Mouse (Mus musculus) CH12.LX (cell line): ENCODE measurements around the gene Gm20431. TPM values are rescaled to one million over a fixed set of nuclear protein-coding genes. Genes with fewer than 3 reads are reported as not detected.
A peak's percentile ranks its signal among the peaks of the same experiment; 100 is the strongest.

Experiments
- DNase-seq: peaks from one replicate; pipeline ENCODE4 v3.0.0-alpha.2; 2013; ENCODE audit errors: extremely low read depth
- H3K27ac ChIP-seq: 2 replicates; pipeline ENCODE4 v1.5.1; 2012; ENCODE audit warnings: low read depth, mild to moderate bottlenecking, control low read depth, moderate library complexity; ENCODE audit not compliant: insufficient read depth
- H3K27me3 ChIP-seq: replicated peaks from 2 replicates; pipeline ENCODE3; 2012; ENCODE audit warnings: inconsistent platforms
- H3K36me3 ChIP-seq, 2 experiments: replicated peaks in 1 of 2; 2 replicates each; pipeline versions ENCODE3 to v1.6.1; 2012; ENCODE audit warnings: inconsistent platforms in 1 of 2, low read length in 1 of 2, mild to moderate bottlenecking in 1 of 2, mixed read lengths in 1 of 2, moderate library complexity in 1 of 2; ENCODE audit not compliant: control insufficient read depth in 1 of 2, insufficient read depth in 1 of 2
- H3K4me1 ChIP-seq, 2 experiments: 2 replicates each; pipeline ENCODE4 v1.6.1; 2012; ENCODE audit warnings: inconsistent platforms in 1 of 2, moderate library complexity in 1 of 2; ENCODE audit not compliant: insufficient read depth in 2 of 2, control insufficient read depth in 1 of 2
- H3K4me2 ChIP-seq: 2 replicates; pipeline ENCODE4 v1.6.1; 2012; ENCODE audit warnings: low read depth, mild to moderate bottlenecking, control low read depth; ENCODE audit not compliant: poor library complexity, insufficient read depth, severe bottlenecking
- H3K4me3 ChIP-seq, 3 experiments: fragments of 150-350 bp in 1 of 3; sonication (generic) in 1 of 3; replicated peaks in 1 of 3; 2 replicates each; pipeline versions ENCODE3 to v1.5.1; 2011 to 2012; ENCODE audit warnings: low read depth in 2 of 3, low read length in 2 of 3, mild to moderate bottlenecking in 2 of 3, moderate library complexity in 2 of 3, control low read depth in 1 of 3, improper control_type of control experiment in 1 of 3, inconsistent platforms in 1 of 3, mixed read lengths in 1 of 3; ENCODE audit not compliant: poor library complexity in 1 of 3
- H3K79me2 ChIP-seq: replicated peaks from 2 replicates; pipeline ENCODE4 v1.6.1; 2012; ENCODE audit warnings: mild to moderate bottlenecking, moderate library complexity; ENCODE audit not compliant: control insufficient read depth, poor library complexity, insufficient read depth, severe bottlenecking; ENCODE audit errors: extremely low read depth
- H3K9ac ChIP-seq: 2 replicates; pipeline ENCODE4 v1.6.1; 2012; ENCODE audit warnings: low read depth, mild to moderate bottlenecking, control low read depth, moderate library complexity; ENCODE audit not compliant: insufficient read depth
- H3K9me3 ChIP-seq: replicated peaks from 2 replicates; pipeline ENCODE3; 2012; ENCODE audit warnings: low read length, inconsistent platforms, mixed read lengths
- BHLHE40 ChIP-seq: IDR thresholded peaks from 2 replicates; pipeline ENCODE4 v1.6.1; 2011; ENCODE audit warnings: mild to moderate bottlenecking, low read depth, low read length, improper control_type of control experiment
- CHD1 ChIP-seq: IDR thresholded peaks from 2 replicates; pipeline ENCODE4 v1.6.1; 2012; ENCODE audit warnings: low read depth, low read length, improper control_type of control experiment, inconsistent platforms
- CTCF ChIP-seq, 2 experiments: IDR thresholded peaks in 1 of 2; conservative IDR thresholded peaks in 1 of 2; 2 replicates each; pipeline ENCODE4 v1.5.1; 2011 to 2012; ENCODE audit warnings: low read depth in 2 of 2, low read length in 2 of 2, improper control_type of control experiment in 1 of 2, inconsistent platforms in 1 of 2, mild to moderate bottlenecking in 1 of 2, moderate library complexity in 1 of 2
- ELF1 ChIP-seq: IDR thresholded peaks from 2 replicates; pipeline ENCODE4 v1.6.1; 2014; ENCODE audit warnings: low read depth, mild to moderate bottlenecking, inconsistent platforms, low read length, improper control_type of control experiment
- EP300 ChIP-seq: IDR thresholded peaks from 2 replicates; pipeline ENCODE4 v1.6.1; 2011; ENCODE audit warnings: low read length, improper control_type of control experiment
- HCFC1 ChIP-seq: IDR thresholded peaks from 2 replicates; pipeline ENCODE4 v1.6.1; 2012; ENCODE audit warnings: low read depth, mild to moderate bottlenecking, inconsistent platforms, low read length, improper control_type of control experiment
- IRF4 ChIP-seq: IDR thresholded peaks from 2 replicates; pipeline ENCODE4 v1.6.1; 2014; ENCODE audit warnings: low read depth, mild to moderate bottlenecking, inconsistent platforms, low read length, improper control_type of control experiment
- JUN ChIP-seq: IDR thresholded peaks from 2 replicates; pipeline ENCODE4 v1.6.1; 2011; ENCODE audit warnings: low read depth, mild to moderate bottlenecking, low read length, improper control_type of control experiment, moderate library complexity; ENCODE audit not compliant: insufficient read depth
- JUND ChIP-seq: conservative IDR thresholded peaks from 2 replicates; pipeline ENCODE4 v1.6.1; 2011; ENCODE audit warnings: low read depth, low read length, improper control_type of control experiment
- KAT2A ChIP-seq: IDR thresholded peaks from 2 replicates; pipeline ENCODE4 v1.6.1; 2012; ENCODE audit warnings: low read length, improper control_type of control experiment, inconsistent platforms; ENCODE audit not compliant: insufficient replicate concordance
- MAZ ChIP-seq: IDR thresholded peaks from 2 replicates; pipeline ENCODE4 v1.6.1; 2012; ENCODE audit warnings: low read depth, mild to moderate bottlenecking, inconsistent platforms, low read length, improper control_type of control experiment, moderate library complexity
- MEF2A ChIP-seq: IDR thresholded peaks from 2 replicates; pipeline ENCODE4 v1.6.1; 2014; ENCODE audit warnings: low read depth, mild to moderate bottlenecking, inconsistent platforms, low read length, improper control_type of control experiment, borderline replicate concordance
- MXI1 ChIP-seq: IDR thresholded peaks from 2 replicates; pipeline ENCODE4 v1.6.1; 2011; ENCODE audit warnings: mild to moderate bottlenecking, low read depth, low read length, improper control_type of control experiment
- MYC ChIP-seq: IDR thresholded peaks from 2 replicates; pipeline ENCODE4 v1.6.1; 2011; ENCODE audit warnings: low read depth, mild to moderate bottlenecking, improper control_type of control experiment, low read length
- NELFE ChIP-seq: IDR thresholded peaks from 2 replicates; pipeline ENCODE4 v1.6.1; 2011; ENCODE audit warnings: low read depth, low read length, improper control_type of control experiment
- NRF1 ChIP-seq: IDR thresholded peaks from 2 replicates; pipeline ENCODE4 v1.6.1; 2014; ENCODE audit warnings: low read depth, mild to moderate bottlenecking, inconsistent platforms, low read length, improper control_type of control experiment, moderate library complexity
- PAX5 ChIP-seq: IDR thresholded peaks from 2 replicates; pipeline ENCODE4 v1.6.1; 2012; ENCODE audit warnings: low read length, inconsistent platforms, mixed read lengths
- POLR2A ChIP-seq: IDR thresholded peaks from 2 replicates; pipeline ENCODE4 v1.6.1; 2011; ENCODE audit warnings: low read depth, mild to moderate bottlenecking, improper control_type of control experiment, low read length
- POLR2AphosphoS2 ChIP-seq: IDR thresholded peaks from 2 replicates; pipeline ENCODE4 v1.6.1; 2011; ENCODE audit warnings: low read depth, low read length, improper control_type of control experiment
- SIN3A ChIP-seq: IDR thresholded peaks from 2 replicates; pipeline ENCODE4 v1.6.1; 2012; ENCODE audit warnings: low read length, improper control_type of control experiment, inconsistent platforms
- SMC3 ChIP-seq: IDR thresholded peaks from 2 replicates; pipeline ENCODE4 v1.6.1; 2011; ENCODE audit warnings: low read depth, low read length, improper control_type of control experiment
- TBP ChIP-seq: conservative IDR thresholded peaks from 2 replicates; pipeline ENCODE4 v1.6.1; 2011; ENCODE audit warnings: low read depth, low read length, improper control_type of control experiment
- TCF12 ChIP-seq: IDR thresholded peaks from 2 replicates; pipeline ENCODE4 v1.6.1; 2014; ENCODE audit warnings: low read depth, mild to moderate bottlenecking, inconsistent platforms, low read length, improper control_type of control experiment
- UBTF ChIP-seq: IDR thresholded peaks from 2 replicates; pipeline ENCODE4 v1.6.1; 2012; ENCODE audit warnings: low read depth, mild to moderate bottlenecking, inconsistent platforms, low read length, improper control_type of control experiment, moderate library complexity
- USF1 ChIP-seq: IDR thresholded peaks from 2 replicates; pipeline ENCODE4 v1.6.1; 2014; ENCODE audit warnings: low read depth, mild to moderate bottlenecking, inconsistent platforms, low read length, improper control_type of control experiment
- USF2 ChIP-seq: conservative IDR thresholded peaks from 2 replicates; pipeline ENCODE4 v1.6.1; 2011; ENCODE audit warnings: low read depth, low read length, improper control_type of control experiment
- ZC3H11A ChIP-seq: IDR thresholded peaks from 2 replicates; pipeline ENCODE4 v1.6.1; 2012; ENCODE audit warnings: low read depth, mild to moderate bottlenecking, inconsistent platforms, low read length, improper control_type of control experiment
- ZKSCAN1 ChIP-seq: IDR thresholded peaks from 2 replicates; pipeline ENCODE4 v1.6.1; 2012; ENCODE audit warnings: low read depth, inconsistent platforms, low read length, improper control_type of control experiment, borderline replicate concordance
- ZNF384 ChIP-seq: IDR thresholded peaks from 2 replicates; pipeline ENCODE4 v1.6.1; 2012; ENCODE audit warnings: low read depth, low read length, improper control_type of control experiment, inconsistent platforms
- dilution Hi-C: fragments of 300-500 bp; cut with MboI; formaldehyde crosslinking; loops from 2 replicates; pipeline ENCODE4 v1.14.3; 2020; ENCODE audit warnings: low sequenced_read_pairs; ENCODE audit not compliant: extremely low pct_unique_long_range_greater_than_20kb, extremely low pct_ligation_motif_present
- in situ Hi-C: fragments of 300-500 bp; cut with MboI; formaldehyde crosslinking; loops from 3 replicates; pipeline ENCODE4 v1.14.3; 2019; ENCODE audit warnings: low sequenced_read_pairs, low pct_ligation_motif_present, low pct_unique_long_range_greater_than_20kb, mixed read lengths
- polyA plus RNA-seq: library from polyadenylated mRNA; unstranded; fragments of >175 nt; gene quantifications from 2 replicates; pipeline ENCODE4 v1.2.1, GENCODE M21; 2012; ENCODE audit warnings: low read depth; ENCODE audit not compliant: insufficient read length
- total RNA-seq, 2 experiments: library from RNA; depleted of rRNA; stranded (reverse); fragments of 300-350 nt in 1 of 2; fragments of >200 nt in 1 of 2; gene quantifications; 2 replicates each; pipeline ENCODE4 v1.2.3; 2012 to 2014

The Gm20431 gene
- total and polyA plus RNA-seq, 3 experiments: 2.4 to 15.0 TPM; not detected in 1

- Histone ChIP-seq H3K9me3 (no peaks in the 10 kb centered on the region), H3K27me3 (no peaks in the 10 kb centered on the region), H3K4me1 (peaks cover 3 to 32% of the 10 kb centered on the region in 2 experiments; a peak in 3 of 4 replicates), H3K4me3 (no peak overlapping the region), H3K79me2 (no peaks in the 10 kb centered on the region), H3K27ac (no peak overlapping the region), H3K9ac (no peak overlapping the region), H3K36me3 (peaks cover 25 to 38% of the 10 kb centered on the region in 2 experiments), H3K4me2 (no peak overlapping the region)
- in situ Hi-C loops: no loop called here
- dilution Hi-C loops: no loop called here
- no peak for TF ChIP-seq ZNF384
- no peak for TF ChIP-seq MEF2A
- no peak for TF ChIP-seq IRF4
- TF ChIP-seq HCFC1: no peak
- no peak for TF ChIP-seq TCF12
- DNase-seq: no peak
Measured at GRCm38 (mm10) chr2:167605817-167606744, 55.2 kb downstream of the Gm20431 start.

- no peaks in the 10 kb centered on the region for H3K79me2 ChIP-seq
- H3K27me3 ChIP-seq: no peaks in the 10 kb centered on the region
- peaks cover 20 to 30% of the 10 kb centered on the region in 2 experiments for H3K36me3 ChIP-seq
- H3K4me1 ChIP-seq: peaks cover 3 to 36% of the 10 kb centered on the region in 2 experiments; a peak in 3 of 4 replicates
- dilution Hi-C loops: no loop called here
- in situ Hi-C loops: no loop called here
- no peak overlapping the region for H3K4me2 ChIP-seq
- no peak overlapping the region for H3K27ac ChIP-seq
- no peak overlapping the region for H3K4me3 ChIP-seq
- DNase-seq: peak; percentile 87
- H3K9ac ChIP-seq: no peak overlapping the region
- H3K9me3 ChIP-seq: no peaks in the 10 kb centered on the region
- no peak for TF ChIP-seq POLR2AphosphoS2
- TF ChIP-seq EP300: no peak
- TF ChIP-seq TBP: no peak
- TF ChIP-seq UBTF: no peak
- peak; percentile 17; the same call in 1 of the 2 replicates for TF ChIP-seq MEF2A
- TF ChIP-seq ELF1: no peak
- peak; percentile 97 for TF ChIP-seq ZC3H11A
- peak; percentile 100 for TF ChIP-seq SMC3
- TF ChIP-seq MYC: no peak; the same call in 1 of the 2 replicates
- peak; percentile 51 to 98; a peak in 3 of 4 replicates for TF ChIP-seq CTCF (conservative IDR thresholded peaks at IDR 0.05 in 1 of 2, IDR thresholded peaks at IDR 0.05 in 1 of 2; ENCODE audit: low read depth in 2 of 2, low read length in 2 of 2)
- TF ChIP-seq PAX5: no peak
- no peak for TF ChIP-seq JUN
- TF ChIP-seq KAT2A: no peak
- no peak for TF ChIP-seq MAZ
- TF ChIP-seq BHLHE40: peak; percentile 14; the same call in 1 of the 2 replicates
- TF ChIP-seq NRF1: no peak
- no peak for TF ChIP-seq USF1
- TF ChIP-seq POLR2A: peak; percentile 28; the same call in 1 of the 2 replicates
- no peak for TF ChIP-seq ZKSCAN1
- no peak for TF ChIP-seq CHD1
- no peak for TF ChIP-seq MXI1
- TF ChIP-seq TCF12: peak; percentile 71; the same call in 1 of the 2 replicates
- TF ChIP-seq SIN3A: no peak
- TF ChIP-seq HCFC1: no peak
- TF ChIP-seq NELFE: peak; percentile 31; the same call in 1 of the 2 replicates
- TF ChIP-seq IRF4: peak; percentile 49; the same call in 1 of the 2 replicates
- no peak for TF ChIP-seq USF2
- TF ChIP-seq JUND: no peak
Measured at GRCm38 (mm10) chr2:167605178-167605794, 56.0 kb downstream of the Gm20431 start.
